Mouse (Mus musculus) myocyte (in vitro differentiated cells): Measurements from ENCODE around the gene Glis1. TPM values are rescaled to one million over a fixed set of nuclear protein-coding genes. Genes with fewer than 3 reads are reported as not detected.

Source experiments
- H3K27me3 ChIP-seq: one replicate; pipeline ENCODE4 v1.6.1; 2011; ENCODE audit not compliant: control insufficient read depth, insufficient read depth, insufficient read length
- H3K36me3 ChIP-seq: one replicate; pipeline ENCODE4 v1.6.1; 2011; ENCODE audit not compliant: control insufficient read depth, insufficient read depth
- H3K4me2 ChIP-seq: one replicate; pipeline ENCODE4 v1.6.1; 2011; ENCODE audit warnings: low read depth, control low read depth
- H3K4me3 ChIP-seq: one replicate; pipeline ENCODE4 v1.5.1; 2011; ENCODE audit warnings: mild to moderate bottlenecking, control low read depth, moderate library complexity
- H3K79me2 ChIP-seq: one replicate; pipeline ENCODE4 v1.6.1; 2011; ENCODE audit not compliant: control insufficient read depth, insufficient read depth
- H3ac ChIP-seq: one replicate; pipeline ENCODE4 v1.6.1; 2011; ENCODE audit not compliant: control insufficient read depth, insufficient read length
- CEBPB ChIP-seq: IDR thresholded peaks from 2 replicates; pipeline ENCODE4 v1.6.1; 2011; ENCODE audit warnings: mild to moderate bottlenecking, moderate library complexity; ENCODE audit not compliant: poor library complexity, insufficient read depth, severe bottlenecking
- E2F4 ChIP-seq: IDR thresholded peaks from one replicate; pipeline ENCODE4 v1.6.1; 2011; ENCODE audit warnings: mild to moderate bottlenecking, control low read depth, moderate library complexity; ENCODE audit not compliant: insufficient read depth
- MAX ChIP-seq: IDR thresholded peaks from one replicate; pipeline ENCODE4 v1.6.1; 2011; ENCODE audit warnings: low read depth, mild to moderate bottlenecking, control low read depth
- MYOD1 ChIP-seq, 3 experiments: IDR thresholded peaks; one replicate each; pipeline ENCODE4 v1.6.1; 2011; ENCODE audit warnings: control low read depth in 2 of 3, low read depth in 2 of 3, mild to moderate bottlenecking in 2 of 3, moderate library complexity in 1 of 3; ENCODE audit not compliant: insufficient read length in 2 of 3, control insufficient read depth in 1 of 3
- MYOG ChIP-seq, 3 experiments: IDR thresholded peaks; one replicate each; pipeline ENCODE4 v1.6.1; 2011; ENCODE audit warnings: control low read depth in 2 of 3, low read depth in 2 of 3, mild to moderate bottlenecking in 2 of 3; ENCODE audit not compliant: insufficient read length in 2 of 3, control insufficient read depth in 1 of 3, insufficient read depth in 1 of 3
- POLR2A ChIP-seq: IDR thresholded peaks from one replicate; pipeline ENCODE4 v1.6.1; 2011; ENCODE audit warnings: low read depth, mild to moderate bottlenecking, control low read depth, moderate library complexity; ENCODE audit not compliant: insufficient read length
- POLR2AphosphoS2 ChIP-seq: IDR thresholded peaks from one replicate; pipeline ENCODE4 v1.6.1; 2011; ENCODE audit warnings: low read depth, control low read depth; ENCODE audit not compliant: insufficient read length
- REST ChIP-seq: IDR thresholded peaks from one replicate; pipeline ENCODE4 v1.6.1; 2011; ENCODE audit warnings: mild to moderate bottlenecking, control low read depth, moderate library complexity; ENCODE audit not compliant: insufficient read depth, insufficient read length
- SRF ChIP-seq: IDR thresholded peaks from one replicate; pipeline ENCODE4 v1.6.1; 2011; ENCODE audit warnings: low read depth; ENCODE audit not compliant: control insufficient read depth, insufficient read length
- TCF12 ChIP-seq: IDR thresholded peaks from one replicate; pipeline ENCODE4 v1.6.1; 2011; ENCODE audit warnings: mild to moderate bottlenecking, control low read depth; ENCODE audit not compliant: poor library complexity, insufficient read depth, severe bottlenecking
- TCF3 ChIP-seq: IDR thresholded peaks from one replicate; pipeline ENCODE4 v1.6.1; 2011; ENCODE audit warnings: low read depth, control low read depth; ENCODE audit not compliant: insufficient read length
- USF1 ChIP-seq: IDR thresholded peaks from one replicate; pipeline ENCODE4 v1.6.1; 2011; ENCODE audit warnings: low read depth, mild to moderate bottlenecking, control low read depth, moderate library complexity
- polyA plus RNA-seq: library from polyadenylated mRNA; unstranded; fragments of >200 nt; fragmentation: generic; extraction: Trizol; gene quantifications from one replicate; pipeline ENCODE4 v1.2.1, GENCODE M21; 2012; ENCODE audit warnings: missing spikeins

The Glis1 gene
- polyA plus RNA-seq, 1 experiment = 0.35 TPM

DNA sequence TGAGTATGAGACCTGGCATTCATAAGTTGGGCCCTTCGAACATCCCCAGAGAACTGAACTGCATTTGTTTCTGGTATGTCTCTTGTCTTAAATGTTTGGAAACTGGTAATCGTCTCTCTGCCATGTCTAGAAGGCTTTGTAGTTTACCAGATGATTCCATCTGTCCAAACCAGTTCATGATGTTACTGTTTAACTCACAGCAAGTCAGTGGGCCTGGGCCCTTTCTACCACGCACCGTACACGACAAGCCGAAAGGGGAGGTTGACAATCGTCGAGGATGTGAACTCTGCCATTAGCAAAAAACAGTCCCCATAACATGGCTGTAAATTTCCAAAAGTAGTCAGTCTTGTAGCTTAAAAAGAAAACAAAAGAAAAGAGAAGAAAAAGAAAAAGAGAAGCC, 4.3 kb downstream of the Glis1 start:
- no peak overlapping the region for H3K4me3 ChIP-seq
- H3K79me2 ChIP-seq = no peaks in the 10 kb centered on the region
- H3K27me3 ChIP-seq = peaks cover 22% of the 10 kb centered on the region
- no peak overlapping the region for H3K4me2 ChIP-seq
- H3ac ChIP-seq = no peak overlapping the region
- TF ChIP-seq REST = no peak
- TF ChIP-seq POLR2AphosphoS2 = no peak
- no peak for TF ChIP-seq TCF3
- no peaks in the 10 kb centered on the region for H3K36me3 ChIP-seq

DNA sequence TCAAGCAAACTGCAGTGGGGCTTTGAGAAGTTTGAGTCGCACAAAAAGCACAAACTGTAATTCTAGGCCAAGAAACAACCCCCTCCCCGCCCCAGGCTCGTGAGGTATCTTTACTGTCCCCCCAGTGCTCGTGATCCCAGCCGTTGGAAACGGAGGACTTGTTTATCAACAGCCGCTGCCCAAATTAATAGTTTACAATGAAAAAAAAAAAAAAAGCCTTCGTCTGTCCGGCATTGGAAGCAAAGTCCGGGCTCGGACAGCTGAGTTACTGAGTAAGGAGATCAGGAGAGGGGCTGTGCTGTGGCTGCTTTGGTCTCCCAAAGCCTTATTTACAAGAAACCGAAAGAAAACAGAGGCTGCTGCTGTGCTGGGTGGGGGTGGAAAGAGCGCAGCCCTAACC, 5.9 kb downstream of the Glis1 start:
- peaks cover 21% of the 10 kb centered on the region for H3K27me3 ChIP-seq
- no peak overlapping the region for H3ac ChIP-seq
- no peak overlapping the region for H3K4me2 ChIP-seq
- H3K79me2 ChIP-seq = no peaks in the 10 kb centered on the region
- TF ChIP-seq REST = no peak
- no peak for TF ChIP-seq USF1
- no peak for TF ChIP-seq SRF
- no peak for TF ChIP-seq MYOD1 (IDR thresholded peaks at IDR 0.05; ENCODE audit: control insufficient read depth in 1 of 3, insufficient read length in 2 of 3, low read depth in 2 of 3)
- no peak for TF ChIP-seq CEBPB
- no peak for TF ChIP-seq TCF12
- no peak for TF ChIP-seq TCF3
- H3K36me3 ChIP-seq = no peaks in the 10 kb centered on the region
- no peak overlapping the region for H3K4me3 ChIP-seq

DNA sequence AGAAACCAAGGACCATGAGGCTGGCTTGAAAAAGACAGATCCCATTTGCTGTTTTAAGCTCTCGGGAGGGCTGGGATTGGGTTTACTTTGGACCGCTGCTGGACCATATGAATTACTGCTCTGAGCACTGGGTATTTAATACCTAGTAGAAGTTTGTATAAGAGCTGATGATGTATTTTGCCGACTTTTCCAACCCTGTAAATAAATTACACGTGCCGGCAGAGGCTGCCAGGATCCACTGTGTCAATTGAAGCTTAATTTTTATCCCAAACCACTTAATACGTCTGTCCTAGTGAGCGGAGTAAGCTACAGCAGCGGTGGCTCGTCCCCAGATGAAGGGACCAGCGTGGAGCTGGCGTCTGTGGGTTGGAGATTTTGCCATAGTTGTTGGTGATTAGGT, 7.9 kb downstream of the Glis1 start:
- Histone ChIP-seq H3ac (no peak overlapping the region), H3K36me3 (no peaks in the 10 kb centered on the region), H3K4me2 (no peak overlapping the region), H3K79me2 (no peaks in the 10 kb centered on the region), H3K4me3 (no peak overlapping the region), H3K27me3 (peaks cover 15% of the 10 kb centered on the region)
- TF ChIP-seq MYOD1 (IDR thresholded peaks at IDR 0.05; ENCODE audit: control insufficient read depth in 1 of 3, insufficient read length in 2 of 3, low read depth in 2 of 3) (no peak), TCF3 (no peak)

DNA sequence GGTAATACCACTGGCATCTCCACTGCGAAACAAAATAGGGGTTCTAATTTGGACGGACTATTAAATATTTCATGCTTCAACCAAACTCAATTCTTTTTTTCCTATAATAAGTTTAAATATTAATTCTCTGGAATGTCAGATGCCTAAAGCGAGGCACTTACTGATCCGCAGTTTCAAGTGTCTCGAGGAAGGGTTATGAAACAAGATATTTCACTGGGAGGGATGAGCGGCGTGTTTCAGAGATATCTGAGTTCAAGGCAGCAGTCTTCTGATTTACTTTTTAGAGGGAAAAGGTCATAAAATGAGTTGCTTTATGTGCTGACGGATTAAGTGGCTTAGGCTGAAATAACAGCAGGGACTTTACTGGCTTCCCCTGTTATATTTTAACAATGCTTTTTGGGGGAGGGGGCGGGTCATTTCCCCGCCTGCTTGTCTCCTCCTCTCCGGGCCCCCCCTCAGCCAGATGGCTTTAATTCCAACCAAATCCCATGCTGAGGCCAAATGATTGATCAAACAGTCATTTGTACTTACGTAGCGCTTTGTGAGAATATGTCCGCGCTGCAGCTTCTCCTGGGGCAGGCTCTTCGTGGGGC, 8.6 kb downstream of the Glis1 start:
- Histone ChIP-seq H3K4me2 (no peak overlapping the region), H3K4me3 (no peak overlapping the region), H3ac (no peak overlapping the region), H3K27me3 (peaks cover 15% of the 10 kb centered on the region), H3K36me3 (no peaks in the 10 kb centered on the region), H3K79me2 (no peaks in the 10 kb centered on the region)
- TF ChIP-seq POLR2AphosphoS2 = no peak

DNA sequence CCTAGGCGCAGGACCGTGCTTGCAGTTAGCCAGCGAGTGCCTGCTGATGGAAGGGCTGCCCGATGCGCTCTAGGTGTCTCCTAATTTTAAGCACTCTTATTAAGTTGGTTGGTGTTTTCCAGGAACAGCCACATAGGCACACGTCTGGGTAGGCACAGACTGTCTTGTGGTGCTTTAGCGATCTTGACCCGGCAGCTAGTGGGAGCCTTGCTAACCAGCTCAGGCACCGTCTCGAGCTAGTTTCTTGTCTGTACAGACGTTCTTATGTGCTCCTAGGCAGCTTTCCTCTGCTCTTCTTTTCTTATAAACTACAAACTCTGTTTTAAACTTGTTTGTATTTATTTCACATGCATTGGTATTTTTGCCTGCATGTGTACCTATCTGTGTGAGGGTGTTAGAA, 9.2 kb downstream of the Glis1 start:
- Histone ChIP-seq H3K79me2 (no peaks in the 10 kb centered on the region), H3ac (no peak overlapping the region), H3K4me3 (no peak overlapping the region), H3K36me3 (no peaks in the 10 kb centered on the region), H3K4me2 (no peak overlapping the region), H3K27me3 (peaks cover 15% of the 10 kb centered on the region)
- TF ChIP-seq MYOG (IDR thresholded peaks at IDR 0.05; ENCODE audit: control insufficient read depth in 1 of 3, insufficient read depth in 1 of 3, insufficient read length in 2 of 3, low read depth in 2 of 3) (no peak), MAX (no peak), SRF (no peak), POLR2A (no peak), POLR2AphosphoS2 (no peak), E2F4 (no peak), REST (no peak), CEBPB (no peak), USF1 (no peak), MYOD1 (IDR thresholded peaks at IDR 0.05; ENCODE audit: control insufficient read depth in 1 of 3, insufficient read length in 2 of 3, low read depth in 2 of 3) (no peak), TCF12 (no peak), TCF3 (no peak)

DNA sequence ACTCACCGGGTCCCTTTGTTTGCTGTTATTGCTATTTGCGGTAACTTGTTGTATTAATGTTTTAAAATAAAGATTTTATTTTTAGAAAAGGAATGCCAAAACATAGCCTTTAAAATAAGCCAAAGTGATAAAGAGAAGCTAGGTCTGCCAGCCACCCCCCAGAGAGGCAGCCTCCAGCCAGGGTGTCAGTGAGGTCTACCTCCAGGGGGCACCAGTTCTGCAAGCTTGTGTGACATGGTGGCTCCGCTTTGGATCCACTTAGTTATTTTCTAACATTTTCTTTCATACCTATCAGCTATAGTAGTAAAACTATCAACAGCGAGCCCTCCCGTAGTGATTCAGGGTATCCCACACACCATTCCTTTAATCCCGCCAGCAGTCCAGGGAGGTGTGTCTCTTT, 14.1 kb downstream of the Glis1 start:
- no peak for TF ChIP-seq REST
- TF ChIP-seq POLR2A = no peak
- TF ChIP-seq TCF3 = no peak
- no peak for TF ChIP-seq MYOD1 (IDR thresholded peaks at IDR 0.05; ENCODE audit: control insufficient read depth in 1 of 3, insufficient read length in 2 of 3, low read depth in 2 of 3)
- TF ChIP-seq USF1 = no peak
- TF ChIP-seq TCF12 = no peak
- TF ChIP-seq SRF = no peak
- no peak for TF ChIP-seq E2F4
- TF ChIP-seq CEBPB = no peak
- no peak for TF ChIP-seq MYOG (IDR thresholded peaks at IDR 0.05; ENCODE audit: control insufficient read depth in 1 of 3, insufficient read depth in 1 of 3, insufficient read length in 2 of 3, low read depth in 2 of 3)
- no peak for TF ChIP-seq MAX
- H3K4me2 ChIP-seq = no peak overlapping the region
- no peaks in the 10 kb centered on the region for H3K79me2 ChIP-seq
- H3K4me3 ChIP-seq = no peak overlapping the region
- peaks cover 15% of the 10 kb centered on the region for H3K27me3 ChIP-seq
- no peak overlapping the region for H3ac ChIP-seq
- H3K36me3 ChIP-seq = no peaks in the 10 kb centered on the region
